Mouse (Mus musculus) forebrain, embryonic 14.5 days (tissue): ENCODE data around the gene Tma7. TPM values are rescaled to one million over a fixed set of nuclear protein-coding genes. Genes with fewer than 3 reads are reported as not detected.

Experiments
- ATAC-seq: fragments of 200-750 bp; cut with Nextera tagmentation; 2 replicates; pipeline ENCODE4 v1.8.0; 2017; ENCODE audit warnings: mild to moderate bottlenecking, moderate library complexity
- DNase-seq: peaks from one replicate; pipeline ENCODE4 v3.0.0-alpha.2; 2015; ENCODE audit warnings: low spot score
- H3K27ac ChIP-seq: fragments of 300-500 bp; sonication (generic); 2 replicates; pipeline ENCODE4 v1.5.1; 2014; ENCODE audit warnings: low read depth, mild to moderate bottlenecking, control low read depth, low read length, moderate library complexity
- H3K27me3 ChIP-seq: fragments of 300-500 bp; sonication (generic); replicated peaks from 2 replicates; pipeline ENCODE4 v1.6.1; 2014; ENCODE audit warnings: low read length, control low read depth, mixed read lengths; ENCODE audit not compliant: control insufficient read depth, insufficient read depth
- H3K36me3 ChIP-seq: fragments of 300-500 bp; sonication (generic); 2 replicates; pipeline ENCODE4 v1.6.1; 2014; ENCODE audit warnings: low read length, control low read depth; ENCODE audit not compliant: control insufficient read depth, insufficient read depth
- H3K4me1 ChIP-seq: fragments of 300-500 bp; sonication (generic); 2 replicates; pipeline ENCODE4 v1.6.1; 2014; ENCODE audit warnings: antibody characterized with exemption, low read length, control low read depth; ENCODE audit not compliant: control insufficient read depth, insufficient read depth
- H3K4me2 ChIP-seq: fragments of 300-500 bp; sonication (generic); 2 replicates; pipeline ENCODE4 v1.6.1; 2014; ENCODE audit warnings: mild to moderate bottlenecking, control low read depth, low read length
- H3K4me3 ChIP-seq: fragments of 300-500 bp; sonication (generic); 2 replicates; pipeline ENCODE4 v1.5.1; 2014; ENCODE audit warnings: low read depth, low read length, control low read depth
- H3K9ac ChIP-seq: fragments of 300-500 bp; sonication (generic); 2 replicates; pipeline ENCODE4 v1.6.1; 2014; ENCODE audit warnings: mild to moderate bottlenecking, low read length, control low read depth, moderate library complexity
- H3K9me3 ChIP-seq: fragments of 300-500 bp; sonication (generic); replicated peaks from 2 replicates; pipeline ENCODE4 v1.6.1; 2016; ENCODE audit warnings: low read length, control low read depth, mixed read lengths; ENCODE audit not compliant: control insufficient read depth
- WGBS: fragments of 180-500 bp; shearing (Covaris S2); extraction: QIAGEN DNeasy Blood & Tissue Kit; methylation state at CpG from one replicate; pipeline ENCODE4 v1.1.7; 2014; 5-methylcytosine and 5-hydroxymethylcytosine counted together
- polyA plus RNA-seq: library from polyadenylated mRNA; unstranded; fragments of >200 nt; fragmentation: Nextera tagmentation; extraction: Ambion mirVana; gene quantifications from 2 replicates; pipeline ENCODE4 v1.2.1, GENCODE M21; 2014

Tma7 gene
- polyA plus RNA-seq, 1 experiment from 2014 or later: 758 TPM

- DNase-seq (peak; percentile 33), ATAC-seq (no peak)
- peaks cover 28% of the 10 kb centered on the region for H3K36me3 ChIP-seq
- H3K27ac ChIP-seq: peak overlapping the region; percentile 100; the same call in 1 of the 2 replicates
- H3K9me3 ChIP-seq: no peaks in the 10 kb centered on the region
- H3K4me1 ChIP-seq: peaks cover 32% of the 10 kb centered on the region
- peak overlapping the region; percentile 75 for H3K4me3 ChIP-seq
- WGBS: 12% methylated on average over 11 of the region's 11 CpGs
- H3K9ac ChIP-seq: peak overlapping the region; percentile 99
- H3K27me3 ChIP-seq: no peaks in the 10 kb centered on the region
- peak overlapping the region; percentile 74 for H3K4me2 ChIP-seq
These were observed 11.6 kb upstream of the Tma7 start for GRCm38 (mm10) chr9:109093786-109094552.

GRCm38 (mm10) chr9:109092799-109093198, 10.4 kb upstream of the Tma7 start:
- Histone ChIP-seq H3K27ac (no peak overlapping the region), H3K4me2 (no peak overlapping the region), H3K9ac (no peak overlapping the region), H3K4me1 (peaks cover 20% of the 10 kb centered on the region), H3K9me3 (no peaks in the 10 kb centered on the region), H3K27me3 (no peaks in the 10 kb centered on the region), H3K36me3 (peaks cover 29% of the 10 kb centered on the region), H3K4me3 (no peak overlapping the region)
- no peak for ATAC-seq
- DNase-seq: no peak
- WGBS: 64% methylated on average over 6 of the region's 6 CpGs

- Histone ChIP-seq H3K4me1 (peaks cover 12% of the 10 kb centered on the region), H3K36me3 (peaks cover 29% of the 10 kb centered on the region), H3K9ac (no peak overlapping the region), H3K27me3 (no peaks in the 10 kb centered on the region), H3K9me3 (no peaks in the 10 kb centered on the region), H3K4me3 (no peak overlapping the region), H3K4me2 (no peak overlapping the region), H3K27ac (no peak overlapping the region)
- 96% methylated on average over 8 of the region's 8 CpGs for WGBS
- ATAC-seq: no peak
- no peak for DNase-seq
These were observed 9.4 kb upstream of the Tma7 start for GRCm38 (mm10) chr9:109091802-109092201.

GRCm38 (mm10) chr9:109090446-109090845, 8.1 kb upstream of the Tma7 start:
- Histone ChIP-seq H3K27me3 (no peaks in the 10 kb centered on the region), H3K4me3 (no peak overlapping the region), H3K9me3 (no peaks in the 10 kb centered on the region), H3K4me2 (no peak overlapping the region), H3K27ac (no peak overlapping the region), H3K9ac (no peak overlapping the region; the same call in 1 of the 2 replicates), H3K4me1 (peaks cover 12% of the 10 kb centered on the region), H3K36me3 (peaks cover 29% of the 10 kb centered on the region)
- DNase-seq (peak; percentile 43), ATAC-seq (no peak)
- 12% methylated on average over 15 of the region's 15 CpGs for WGBS

- Histone ChIP-seq H3K27me3 (no peaks in the 10 kb centered on the region), H3K4me3 (no peak overlapping the region), H3K4me1 (peaks cover 3% of the 10 kb centered on the region), H3K9ac (no peak overlapping the region), H3K27ac (no peak overlapping the region), H3K36me3 (peaks cover 27% of the 10 kb centered on the region), H3K4me2 (no peak overlapping the region), H3K9me3 (no peaks in the 10 kb centered on the region)
- DNase-seq (peak; percentile 76), ATAC-seq (no peak)
- 9% methylated on average over 5 of the region's 5 CpGs for WGBS
These were observed 5.6 kb upstream of the Tma7 start for GRCm38 (mm10) chr9:109087987-109088386.

- Histone ChIP-seq H3K4me1 (peaks cover 12% of the 10 kb centered on the region), H3K36me3 (peaks cover 18% of the 10 kb centered on the region), H3K4me2 (no peak overlapping the region), H3K9ac (no peak overlapping the region), H3K27me3 (no peaks in the 10 kb centered on the region), H3K4me3 (no peak overlapping the region), H3K27ac (no peak overlapping the region), H3K9me3 (no peaks in the 10 kb centered on the region)
- WGBS: 7% methylated on average over 2 of the region's 2 CpGs
- ATAC-seq (no peak), DNase-seq (peak; percentile 61)
These were observed 2.5 kb upstream of the Tma7 start for GRCm38 (mm10) chr9:109084922-109085321.

GRCm38 (mm10) chr9:109081749-109082123, 651 bp downstream of the Tma7 start:
- Histone ChIP-seq H3K4me1 (peaks cover 12% of the 10 kb centered on the region), H3K27me3 (no peaks in the 10 kb centered on the region), H3K27ac (peak overlapping the region; percentile 54; the same call in 1 of the 2 replicates), H3K9ac (peak overlapping the region; percentile 87), H3K4me2 (peak overlapping the region; percentile 90), H3K9me3 (no peaks in the 10 kb centered on the region), H3K4me3 (peak overlapping the region; percentile 78), H3K36me3 (peaks cover 23% of the 10 kb centered on the region)
- DNase-seq: no peak
- ATAC-seq: peak; percentile 43; the same call in 1 of the 2 replicates
- 7% methylated on average over 11 of the region's 11 CpGs for WGBS

GRCm38 (mm10) chr9:109080516-109080915, 1.9 kb downstream of the Tma7 start:
- Histone ChIP-seq H3K4me1 (peaks cover 12% of the 10 kb centered on the region), H3K9ac (no peak overlapping the region), H3K27ac (no peak overlapping the region), H3K4me3 (no peak overlapping the region), H3K27me3 (no peaks in the 10 kb centered on the region), H3K36me3 (peaks cover 23% of the 10 kb centered on the region), H3K9me3 (no peaks in the 10 kb centered on the region), H3K4me2 (no peak overlapping the region)
- DNase-seq (no peak), ATAC-seq (no peak)
- 94% methylated on average over 3 of the region's 3 CpGs for WGBS
